Mouse (Mus musculus): ENCODE data around the gene Mpv17l2. TPM values are rescaled to one million over a fixed set of nuclear protein-coding genes. Genes with fewer than 3 reads are reported as not detected.

Mpv17l2 gene
- polyA plus RNA-seq, 1 experiment from 2014 or later = 35.7 TPM

GRCm38 (mm10) chr8:70765838-70766570, 5.3 kb upstream of the Mpv17l2 start:
- WGBS = 2% methylated on average over 34 of the region's 34 CpGs

DNA sequence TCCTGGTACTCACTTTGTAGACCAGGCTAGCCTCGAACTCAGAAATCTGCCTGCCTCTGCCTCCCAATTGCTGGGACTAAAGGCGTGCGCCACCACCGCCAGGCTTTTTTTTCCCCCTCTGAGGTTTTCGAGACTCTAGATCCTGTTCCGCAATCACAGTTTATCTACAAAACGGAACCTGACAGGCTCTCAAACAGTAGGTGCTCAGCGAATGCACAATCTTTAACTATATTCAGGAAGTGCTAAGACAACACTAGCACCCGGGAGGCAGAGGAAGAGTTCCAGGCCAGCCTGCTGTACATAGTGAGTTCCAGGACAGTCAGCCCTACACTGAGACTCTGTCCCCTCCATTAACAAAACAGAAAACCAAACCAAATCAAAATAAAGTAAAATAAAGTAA, 4.6 kb upstream of the Mpv17l2 start:
- H3K4me1 ChIP-seq (ENCODE audit: control insufficient read depth, insufficient read depth, low read length) = peaks cover 16% of the 10 kb centered on the region
- ATAC-seq = no peak
- H3K27ac ChIP-seq (ENCODE audit: low read length) = no peak overlapping the region
- H3K4me3 ChIP-seq (ENCODE audit: low read depth, low read length) = no peak overlapping the region
- H3K9ac ChIP-seq (ENCODE audit: low read depth, low read length) = no peak overlapping the region
- 80% methylated on average over 9 of the region's 9 CpGs for WGBS
- H3K4me2 ChIP-seq (ENCODE audit: low read length) = no peak overlapping the region
- peaks cover 15% of the 10 kb centered on the region for H3K36me3 ChIP-seq (ENCODE audit: control insufficient read depth, insufficient read depth, low read length)
- H3K27me3 ChIP-seq (ENCODE audit: control insufficient read depth, insufficient read depth, low read depth, low read length) = peaks cover 4% of the 10 kb centered on the region
- H3K9me3 ChIP-seq (replicated peaks; ENCODE audit: control insufficient read depth, low read length, poor library complexity, severe bottlenecking) = no peaks in the 10 kb centered on the region

More at GRCm38 (mm10) chr8:70765838-70766570, 5.3 kb upstream of the Mpv17l2 start:
- peak overlapping the region; percentile 48 for H3K4me2 ChIP-seq (ENCODE audit: low read length)
- H3K9ac ChIP-seq (ENCODE audit: low read depth, low read length) = peak overlapping the region; percentile 50
- H3K36me3 ChIP-seq (ENCODE audit: control insufficient read depth, insufficient read depth, low read length) = peaks cover 20% of the 10 kb centered on the region
- no peak overlapping the region for H3K27ac ChIP-seq (ENCODE audit: low read length)
- peaks cover 16% of the 10 kb centered on the region for H3K4me1 ChIP-seq (ENCODE audit: control insufficient read depth, insufficient read depth, low read length)
- ATAC-seq = no peak
- peaks cover 4% of the 10 kb centered on the region for H3K27me3 ChIP-seq (ENCODE audit: control insufficient read depth, insufficient read depth, low read depth, low read length)
- H3K9me3 ChIP-seq (replicated peaks; ENCODE audit: control insufficient read depth, low read length, poor library complexity, severe bottlenecking) = no peaks in the 10 kb centered on the region
- peak overlapping the region; percentile 13; the same call in 1 of the 2 replicates for H3K4me3 ChIP-seq (ENCODE audit: low read depth, low read length)

DNA sequence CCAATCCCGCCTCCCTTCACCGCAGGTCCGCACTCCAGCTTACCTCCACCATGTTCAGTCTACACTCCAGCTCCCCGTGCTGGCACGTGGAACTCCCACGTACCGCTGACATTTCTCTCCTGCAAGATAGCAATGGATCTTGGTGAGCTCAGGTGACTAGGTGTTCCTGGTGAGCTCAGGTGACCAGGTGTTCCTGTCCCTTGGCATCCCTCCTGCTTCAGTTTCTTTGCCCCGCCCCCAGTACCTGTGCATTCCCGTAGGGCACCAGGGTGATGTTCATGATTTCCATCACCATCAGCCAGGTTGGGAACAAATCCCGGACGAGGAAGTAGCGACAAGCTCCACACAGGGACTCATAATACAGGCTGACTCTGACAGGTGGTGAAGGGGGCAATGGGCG, 3.9 kb upstream of the Mpv17l2 start:
- Histone ChIP-seq H3K9ac (ENCODE audit: low read depth, low read length) (no peak overlapping the region), H3K9me3 (replicated peaks; ENCODE audit: control insufficient read depth, low read length, poor library complexity, severe bottlenecking) (no peaks in the 10 kb centered on the region), H3K27me3 (ENCODE audit: control insufficient read depth, insufficient read depth, low read depth, low read length) (peaks cover 4% of the 10 kb centered on the region), H3K4me1 (ENCODE audit: control insufficient read depth, insufficient read depth, low read length) (peaks cover 22% of the 10 kb centered on the region), H3K27ac (ENCODE audit: low read length) (no peak overlapping the region), H3K4me2 (ENCODE audit: low read length) (no peak overlapping the region), H3K36me3 (ENCODE audit: control insufficient read depth, insufficient read depth, low read length) (peaks cover 12% of the 10 kb centered on the region), H3K4me3 (ENCODE audit: low read depth, low read length) (no peak overlapping the region)
- 96% methylated on average over 13 of the region's 13 CpGs for WGBS
- no peak for ATAC-seq

DNA sequence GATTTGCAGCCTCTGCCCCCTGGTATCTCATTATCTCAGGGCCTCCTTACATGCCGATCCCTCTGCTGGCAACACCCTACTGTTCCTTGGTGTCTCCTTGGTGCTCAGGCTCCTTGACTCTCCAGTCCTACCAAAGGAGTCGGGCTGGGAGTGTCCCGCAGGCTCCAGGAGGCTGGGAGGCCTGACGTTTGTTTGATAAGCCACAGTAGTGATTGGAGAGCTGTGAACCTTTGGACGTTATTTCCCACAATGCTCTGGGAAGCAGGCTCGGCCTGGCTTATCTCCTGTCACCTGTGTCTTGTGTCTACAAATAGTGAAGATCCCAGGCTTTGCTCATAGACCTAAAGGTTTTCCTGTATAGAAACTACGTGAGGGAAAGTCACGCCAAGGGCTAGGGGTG, 3.3 kb upstream of the Mpv17l2 start:
- Histone ChIP-seq H3K9me3 (replicated peaks; ENCODE audit: control insufficient read depth, low read length, poor library complexity, severe bottlenecking) (no peaks in the 10 kb centered on the region), H3K9ac (ENCODE audit: low read depth, low read length) (no peak overlapping the region), H3K4me2 (ENCODE audit: low read length) (no peak overlapping the region), H3K27me3 (ENCODE audit: control insufficient read depth, insufficient read depth, low read depth, low read length) (peaks cover 4% of the 10 kb centered on the region), H3K4me1 (ENCODE audit: control insufficient read depth, insufficient read depth, low read length) (peaks cover 24% of the 10 kb centered on the region), H3K27ac (ENCODE audit: low read length) (no peak overlapping the region), H3K36me3 (ENCODE audit: control insufficient read depth, insufficient read depth, low read length) (peaks cover 12% of the 10 kb centered on the region), H3K4me3 (ENCODE audit: low read depth, low read length) (no peak overlapping the region)
- no peak for ATAC-seq
- 86% methylated on average over 8 of the region's 8 CpGs for WGBS

- Histone ChIP-seq H3K36me3 (ENCODE audit: control insufficient read depth, insufficient read depth, low read length) (peaks cover 8% of the 10 kb centered on the region), H3K4me2 (ENCODE audit: low read length) (no peak overlapping the region), H3K4me1 (ENCODE audit: control insufficient read depth, insufficient read depth, low read length) (peaks cover 24% of the 10 kb centered on the region), H3K4me3 (ENCODE audit: low read depth, low read length) (no peak overlapping the region), H3K27ac (ENCODE audit: low read length) (no peak overlapping the region), H3K9me3 (replicated peaks; ENCODE audit: control insufficient read depth, low read length, poor library complexity, severe bottlenecking) (no peaks in the 10 kb centered on the region), H3K9ac (ENCODE audit: low read depth, low read length) (no peak overlapping the region), H3K27me3 (ENCODE audit: control insufficient read depth, insufficient read depth, low read depth, low read length) (peaks cover 4% of the 10 kb centered on the region)
- no peak for ATAC-seq
- WGBS = under 1% methylated on average over 3 of the region's 3 CpGs
Measured at GRCm38 (mm10) chr8:70763354-70763753, 2.6 kb upstream of the Mpv17l2 start.

DNA sequence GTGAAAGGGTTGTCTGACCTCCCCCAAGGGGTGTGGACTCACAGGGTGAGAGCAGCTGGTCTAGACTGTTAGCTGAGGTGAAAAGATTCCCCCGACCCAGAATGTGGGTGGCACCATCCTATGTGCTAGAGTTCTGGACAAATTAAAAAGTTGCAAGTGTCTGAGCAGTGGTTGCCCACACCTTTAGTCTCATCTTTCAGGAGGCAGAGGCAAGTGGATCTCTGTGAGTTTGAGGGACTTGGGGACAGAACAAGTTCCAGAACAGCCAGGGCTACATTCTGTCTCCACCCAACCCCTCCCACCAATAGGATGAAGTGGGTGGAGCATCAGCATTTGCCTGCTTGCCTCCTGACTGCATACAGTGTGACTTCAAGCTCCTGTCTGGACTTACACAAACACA, 1.4 kb upstream of the Mpv17l2 start:
- 73% methylated on average over 1 of the region's 1 CpGs for WGBS

DNA sequence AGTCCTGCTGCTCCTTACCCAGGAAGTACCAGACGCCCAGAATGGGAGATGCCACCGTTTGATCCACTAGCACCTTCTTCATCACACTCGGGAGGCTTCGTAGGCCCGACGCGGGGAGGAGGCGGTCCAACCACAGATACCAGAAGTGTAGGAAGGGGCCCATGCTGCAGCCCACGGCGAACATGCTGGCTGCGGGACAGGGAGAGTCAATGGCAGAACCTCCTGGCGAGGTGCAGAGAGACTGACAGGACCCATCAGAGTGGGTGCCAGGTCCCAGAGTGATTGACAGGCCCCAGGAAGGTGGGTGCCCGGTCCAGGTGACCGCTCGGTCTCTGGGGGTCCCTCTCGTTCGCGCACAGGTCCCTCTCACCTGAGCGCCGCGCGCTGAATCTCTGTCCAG, 396 bp downstream of the Mpv17l2 start:
- H3K9me3 ChIP-seq (replicated peaks; ENCODE audit: control insufficient read depth, low read length, poor library complexity, severe bottlenecking) = no peaks in the 10 kb centered on the region
- H3K9ac ChIP-seq (ENCODE audit: low read depth, low read length) = peak overlapping the region; percentile 76
- peaks cover 23% of the 10 kb centered on the region for H3K4me1 ChIP-seq (ENCODE audit: control insufficient read depth, insufficient read depth, low read length)
- H3K36me3 ChIP-seq (ENCODE audit: control insufficient read depth, insufficient read depth, low read length) = peaks cover 18% of the 10 kb centered on the region
- H3K4me3 ChIP-seq (ENCODE audit: low read depth, low read length) = peak overlapping the region; percentile 71
- ATAC-seq = no peak
- peak overlapping the region; percentile 80 for H3K4me2 ChIP-seq (ENCODE audit: low read length)
- peak overlapping the region; percentile 77 for H3K27ac ChIP-seq (ENCODE audit: low read length)
- under 1% methylated on average over 22 of the region's 22 CpGs for WGBS
- H3K27me3 ChIP-seq (ENCODE audit: control insufficient read depth, insufficient read depth, low read depth, low read length) = no peaks in the 10 kb centered on the region

More for the DNA sequence above, 1.4 kb upstream of the Mpv17l2 start:
- Histone ChIP-seq H3K27ac (ENCODE audit: low read length) (no peak overlapping the region), H3K4me1 (ENCODE audit: control insufficient read depth, insufficient read depth, low read length) (peaks cover 25% of the 10 kb centered on the region), H3K4me3 (ENCODE audit: low read depth, low read length) (no peak overlapping the region), H3K4me2 (ENCODE audit: low read length) (no peak overlapping the region), H3K9ac (ENCODE audit: low read depth, low read length) (no peak overlapping the region), H3K27me3 (ENCODE audit: control insufficient read depth, insufficient read depth, low read depth, low read length) (no peaks in the 10 kb centered on the region), H3K36me3 (ENCODE audit: control insufficient read depth, insufficient read depth, low read length) (peaks cover 6% of the 10 kb centered on the region; the same call in 1 of the 2 replicates), H3K9me3 (replicated peaks; ENCODE audit: control insufficient read depth, low read length, poor library complexity, severe bottlenecking) (no peaks in the 10 kb centered on the region)
- no peak for ATAC-seq

DNA sequence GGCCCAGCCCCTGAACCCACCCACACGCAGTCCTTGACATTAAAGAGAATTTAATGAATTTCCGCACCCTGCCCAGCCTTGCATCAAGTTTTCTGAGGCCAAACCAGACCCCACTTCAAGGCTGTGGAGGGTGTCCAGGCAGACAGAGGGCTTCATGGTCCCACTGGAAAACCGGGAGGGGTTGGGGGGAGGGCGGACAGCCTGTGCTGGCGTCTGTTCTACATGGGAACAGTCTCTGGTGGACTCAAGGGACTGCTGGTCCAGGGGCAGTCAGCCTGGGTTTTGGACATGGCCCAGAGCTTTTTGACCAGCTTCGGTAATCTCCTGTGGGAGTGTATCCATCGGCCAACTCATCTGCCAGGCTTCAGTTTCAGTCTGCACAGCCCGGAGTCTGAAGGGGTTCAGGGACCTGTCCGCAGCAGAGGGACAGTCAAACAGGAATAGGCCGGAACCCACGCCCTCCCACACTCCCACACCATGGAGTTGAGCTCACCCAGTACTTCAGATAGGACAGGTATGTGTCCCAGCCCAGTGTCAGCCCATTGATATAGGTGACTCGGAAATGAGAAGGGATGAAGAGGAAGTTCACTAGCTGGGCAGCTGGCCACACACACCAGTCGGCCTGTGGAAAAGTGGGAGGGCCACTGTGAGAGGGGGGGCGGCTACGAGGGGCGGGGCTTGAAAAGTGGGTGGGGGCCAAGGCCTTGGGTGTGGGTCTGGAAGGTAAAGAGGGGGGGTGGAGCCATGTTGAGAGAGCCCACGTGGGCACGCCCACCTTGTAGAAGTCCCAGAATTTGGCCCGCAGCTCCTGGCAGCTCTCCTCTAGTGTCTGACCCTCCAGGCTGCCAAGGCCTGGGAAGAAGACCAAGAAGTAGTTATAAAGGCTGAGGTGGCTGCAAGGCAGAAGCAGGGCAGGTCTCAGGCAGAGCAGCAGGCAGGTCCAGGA, 1.9 kb downstream of the Mpv17l2 start:
- H3K4me1 ChIP-seq (ENCODE audit: control insufficient read depth, insufficient read depth, low read length) = peaks cover 26% of the 10 kb centered on the region
- WGBS = 68% methylated on average over 19 of the region's 19 CpGs
- ATAC-seq = no peak

DNA sequence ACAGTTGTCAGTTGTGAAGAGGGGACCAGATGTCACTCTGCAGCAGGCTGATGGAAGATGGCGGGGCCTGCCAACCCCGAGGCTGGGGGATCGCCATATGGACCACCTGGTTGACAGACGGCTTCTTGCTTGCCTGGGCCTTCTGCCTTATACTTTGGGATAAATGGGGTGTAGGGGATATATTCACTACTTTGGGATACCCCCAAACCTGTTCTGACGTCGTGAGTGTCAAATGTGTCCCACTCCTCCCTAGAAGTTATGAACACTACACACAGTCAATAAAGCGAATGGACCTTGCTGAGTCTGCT, 2.5 kb downstream of the Mpv17l2 start:
- H3K9me3 ChIP-seq (replicated peaks; ENCODE audit: control insufficient read depth, low read length, poor library complexity, severe bottlenecking) = no peaks in the 10 kb centered on the region
- WGBS = 88% methylated on average over 7 of the region's 7 CpGs
- H3K27me3 ChIP-seq (ENCODE audit: control insufficient read depth, insufficient read depth, low read depth, low read length) = no peaks in the 10 kb centered on the region
- no peak for ATAC-seq
- peaks cover 26% of the 10 kb centered on the region for H3K4me1 ChIP-seq (ENCODE audit: control insufficient read depth, insufficient read depth, low read length)
- no peak overlapping the region for H3K4me3 ChIP-seq (ENCODE audit: low read depth, low read length)
- H3K36me3 ChIP-seq (ENCODE audit: control insufficient read depth, insufficient read depth, low read length) = peaks cover 18% of the 10 kb centered on the region
- no peak overlapping the region for H3K27ac ChIP-seq (ENCODE audit: low read length)
- H3K4me2 ChIP-seq (ENCODE audit: low read length) = no peak overlapping the region
- no peak overlapping the region for H3K9ac ChIP-seq (ENCODE audit: low read depth, low read length)

More for the DNA sequence above, 1.9 kb downstream of the Mpv17l2 start:
- no peaks in the 10 kb centered on the region for H3K9me3 ChIP-seq (replicated peaks; ENCODE audit: control insufficient read depth, low read length, poor library complexity, severe bottlenecking)
- H3K27me3 ChIP-seq (ENCODE audit: control insufficient read depth, insufficient read depth, low read depth, low read length) = no peaks in the 10 kb centered on the region
- H3K36me3 ChIP-seq (ENCODE audit: control insufficient read depth, insufficient read depth, low read length) = peaks cover 18% of the 10 kb centered on the region
- H3K27ac ChIP-seq (ENCODE audit: low read length) = no peak overlapping the region
- H3K9ac ChIP-seq (ENCODE audit: low read depth, low read length) = no peak overlapping the region
- no peak overlapping the region for H3K4me3 ChIP-seq (ENCODE audit: low read depth, low read length)
- no peak overlapping the region for H3K4me2 ChIP-seq (ENCODE audit: low read length)

Measured in midbrain, embryonic 16.5 days (tissue).